Mouse (Mus musculus): ENCODE measurements around the gene Card10.

- TF ChIP-seq CTCF (IDR thresholded peaks at IDR 0.05; ENCODE audit: borderline replicate concordance, insufficient read depth, low read depth, low read length) (no peak), POLR2A (IDR thresholded peaks at IDR 0.05; ENCODE audit: borderline replicate concordance, insufficient read depth, low read length) (no peak)
Observed at GRCm38 (mm10) chr15:78784520-78784919, 18.3 kb downstream of the Card10 start.

Data from cerebellum, adult 2 months (tissue).